Mouse (Mus musculus) MEL (cell line): ENCODE results near the gene Aldh1a7. TPM values are rescaled to one million over a fixed set of nuclear protein-coding genes. Genes with fewer than 3 reads are reported as not detected.

ENCODE experiments used
- DNase-seq: peaks from one replicate; pipeline ENCODE4 v3.0.0; 2011; ENCODE audit warnings: low read depth, low spot score
- H3K27ac ChIP-seq: 2 replicates; pipeline ENCODE4 v1.5.1; 2012; ENCODE audit warnings: low read depth, mild to moderate bottlenecking, control low read depth, low read length, moderate library complexity; ENCODE audit not compliant: control insufficient read depth
- H3K27me3 ChIP-seq, 2 experiments: fragments of 150-350 bp in 1 of 2; sonication (generic) in 1 of 2; 2 replicates each; pipeline ENCODE4 v1.6.1; 2012; ENCODE audit warnings: low read length in 2 of 2, mild to moderate bottlenecking in 2 of 2, improper control_type of control experiment in 1 of 2, moderate library complexity in 1 of 2; ENCODE audit not compliant: insufficient read depth in 2 of 2, control insufficient read depth in 1 of 2
- H3K36me3 ChIP-seq, 2 experiments: 2 replicates each; pipeline ENCODE4 v1.6.1; 2012 to 2014; ENCODE audit warnings: low read length in 2 of 2, improper control_type of control experiment in 1 of 2, inconsistent platforms in 1 of 2, mild to moderate bottlenecking in 1 of 2; ENCODE audit not compliant: insufficient read depth in 2 of 2, control insufficient read depth in 1 of 2
- H3K4me1 ChIP-seq, 2 experiments: fragments of 150-350 bp in 1 of 2; sonication (generic) in 1 of 2; 2 replicates each; pipeline ENCODE4 v1.6.1; 2012; ENCODE audit warnings: low read length in 2 of 2, improper control_type of control experiment in 1 of 2, mild to moderate bottlenecking in 1 of 2; ENCODE audit not compliant: insufficient read depth in 2 of 2, control insufficient read depth in 1 of 2
- H3K4me3 ChIP-seq, 2 experiments: fragments of 150-350 bp in 1 of 2; sonication (generic) in 1 of 2; 2 replicates each; pipeline ENCODE4 v1.5.1; 2012; ENCODE audit warnings: low read depth in 2 of 2, low read length in 2 of 2, mild to moderate bottlenecking in 2 of 2, moderate library complexity in 2 of 2, control low read depth in 1 of 2, improper control_type of control experiment in 1 of 2; ENCODE audit not compliant: control insufficient read depth in 1 of 2, insufficient read depth in 1 of 2
- H3K79me2 ChIP-seq: 2 replicates; pipeline ENCODE4 v1.6.1; 2012; ENCODE audit warnings: mild to moderate bottlenecking, low read length, moderate library complexity; ENCODE audit not compliant: control insufficient read depth, poor library complexity, insufficient read depth
- H3K9ac ChIP-seq: 2 replicates; pipeline ENCODE4 v1.6.1; 2012; ENCODE audit warnings: low read depth, mild to moderate bottlenecking, control low read depth, low read length, moderate library complexity; ENCODE audit not compliant: control insufficient read depth, poor library complexity, severe bottlenecking
- H3K9me3 ChIP-seq: fragments of 150-350 bp; sonication (generic); replicated peaks from 2 replicates; pipeline ENCODE4 v1.6.1; 2012; ENCODE audit warnings: mild to moderate bottlenecking, low read length, improper control_type of control experiment, moderate library complexity; ENCODE audit not compliant: insufficient read depth
- CHD1 ChIP-seq: IDR thresholded peaks from 2 replicates; pipeline ENCODE4 v1.6.1; 2012; ENCODE audit warnings: low read depth, mild to moderate bottlenecking, inconsistent platforms, low read length, improper control_type of control experiment
- CHD2 ChIP-seq: IDR thresholded peaks from 2 replicates; pipeline ENCODE4 v1.6.1; 2011; ENCODE audit warnings: low read length, improper control_type of control experiment
- CTCF ChIP-seq, 3 experiments: IDR thresholded peaks in 2 of 3; conservative IDR thresholded peaks in 1 of 3; 2 replicates each; pipeline ENCODE4 v1.5.1; 2011 to 2012; ENCODE audit warnings: low read length in 3 of 3, low read depth in 2 of 3, mild to moderate bottlenecking in 2 of 3, improper control_type of control experiment in 1 of 3, inconsistent platforms in 1 of 3, mixed read lengths in 1 of 3, moderate library complexity in 1 of 3; ENCODE audit not compliant: control insufficient read depth in 1 of 3, insufficient read depth in 1 of 3, poor library complexity in 1 of 3, severe bottlenecking in 1 of 3
- EP300 ChIP-seq, 2 experiments: IDR thresholded peaks; 2 replicates each; pipeline ENCODE4 v1.6.1; 2011; ENCODE audit warnings: improper control_type of control experiment in 2 of 2, low read length in 2 of 2, low read depth in 1 of 2, mild to moderate bottlenecking in 1 of 2
- GATA1 ChIP-seq: IDR thresholded peaks from 2 replicates; pipeline ENCODE4 v1.6.1; 2011; ENCODE audit warnings: low read depth, low read length, improper control_type of control experiment
- HCFC1 ChIP-seq: IDR thresholded peaks from 2 replicates; pipeline ENCODE4 v1.6.1; 2012; ENCODE audit warnings: low read depth, mild to moderate bottlenecking, inconsistent platforms, low read length, improper control_type of control experiment, moderate library complexity
- JUND ChIP-seq: IDR thresholded peaks from 2 replicates; pipeline ENCODE4 v1.6.1; 2011; ENCODE audit warnings: low read depth, mild to moderate bottlenecking, improper control_type of control experiment, low read length
- KAT2A ChIP-seq: conservative IDR thresholded peaks from 2 replicates; pipeline ENCODE4 v1.6.1; 2012; ENCODE audit warnings: low read depth, low read length, improper control_type of control experiment, inconsistent platforms
- MAFK ChIP-seq: IDR thresholded peaks from 2 replicates; pipeline ENCODE4 v1.6.1; 2011; ENCODE audit warnings: low read depth, mild to moderate bottlenecking, low read length, improper control_type of control experiment, borderline replicate concordance
- MAX ChIP-seq: IDR thresholded peaks from 2 replicates; pipeline ENCODE4 v1.6.1; 2011; ENCODE audit warnings: low read length, improper control_type of control experiment
- MAZ ChIP-seq: IDR thresholded peaks from 2 replicates; pipeline ENCODE4 v1.6.1; 2012; ENCODE audit warnings: low read depth, mild to moderate bottlenecking, inconsistent platforms, low read length, improper control_type of control experiment
- MYB ChIP-seq: IDR thresholded peaks from 2 replicates; pipeline ENCODE4 v1.6.1; 2011; ENCODE audit warnings: mild to moderate bottlenecking, low read depth, low read length, improper control_type of control experiment
- NRF1 ChIP-seq: IDR thresholded peaks from 2 replicates; pipeline ENCODE4 v1.6.1; 2014; ENCODE audit warnings: low read depth, mild to moderate bottlenecking, inconsistent platforms, low read length, improper control_type of control experiment, moderate library complexity; ENCODE audit not compliant: poor library complexity, insufficient read depth, severe bottlenecking
- POLR2AphosphoS2 ChIP-seq: IDR thresholded peaks from 2 replicates; pipeline ENCODE4 v1.6.1; 2011; ENCODE audit warnings: low read length, improper control_type of control experiment
- RAD21 ChIP-seq: IDR thresholded peaks from 2 replicates; pipeline ENCODE4 v1.6.1; 2011; ENCODE audit warnings: mild to moderate bottlenecking, low read depth, low read length, improper control_type of control experiment
- RCOR1 ChIP-seq: IDR thresholded peaks from 2 replicates; pipeline ENCODE4 v1.6.1; 2012; ENCODE audit warnings: low read depth, mild to moderate bottlenecking, inconsistent platforms, low read length, improper control_type of control experiment
- SMC3 ChIP-seq: IDR thresholded peaks from 2 replicates; pipeline ENCODE4 v1.6.1; 2011; ENCODE audit warnings: low read depth, low read length, improper control_type of control experiment
- TBP ChIP-seq: IDR thresholded peaks from 2 replicates; pipeline ENCODE4 v1.8.0; 2011; ENCODE audit warnings: low read depth, low read length, improper control_type of control experiment
- UBTF ChIP-seq: IDR thresholded peaks from 2 replicates; pipeline ENCODE4 v1.6.1; 2012; ENCODE audit warnings: low read depth, mild to moderate bottlenecking, inconsistent platforms, low read length, improper control_type of control experiment, moderate library complexity, borderline replicate concordance; ENCODE audit not compliant: insufficient read depth
- USF1 ChIP-seq: IDR thresholded peaks from 2 replicates; pipeline ENCODE4 v1.6.1; 2014; ENCODE audit warnings: low read depth, mild to moderate bottlenecking, inconsistent platforms, low read length, improper control_type of control experiment, moderate library complexity
- ZMIZ1 ChIP-seq: IDR thresholded peaks from 2 replicates; pipeline ENCODE4 v1.6.1; 2012; ENCODE audit warnings: low read depth, mild to moderate bottlenecking, inconsistent platforms, low read length, improper control_type of control experiment, moderate library complexity
- polyA plus RNA-seq, 2 experiments: library from polyadenylated mRNA; stranded (reverse) in 1 of 2; unstranded in 1 of 2; fragments of >175 nt in 1 of 2; fragments of >200 nt in 1 of 2; gene quantifications; 2 replicates each; pipeline versions ENCODE4 v1.2.1 to v1.2.4; 2012; ENCODE audit warnings: low replicate concordance in 2 of 2, low read depth in 1 of 2; ENCODE audit not compliant: insufficient read length in 2 of 2, insufficient read depth in 1 of 2, missing spikeins in 1 of 2
- total RNA-seq: library from RNA; depleted of rRNA; stranded (reverse); fragments of 300-350 nt; gene quantifications from 2 replicates; pipeline ENCODE4 v1.2.3, GENCODE M21; 2012; rRNA removed

The Aldh1a7 gene
- 0.10 TPM in 1 of 2 replicates, not detected in the other for total RNA-seq
- under 1 TPM in 1 of 2 experiments, not detected in 1; 0.03 TPM for polyA plus RNA-seq

DNA sequence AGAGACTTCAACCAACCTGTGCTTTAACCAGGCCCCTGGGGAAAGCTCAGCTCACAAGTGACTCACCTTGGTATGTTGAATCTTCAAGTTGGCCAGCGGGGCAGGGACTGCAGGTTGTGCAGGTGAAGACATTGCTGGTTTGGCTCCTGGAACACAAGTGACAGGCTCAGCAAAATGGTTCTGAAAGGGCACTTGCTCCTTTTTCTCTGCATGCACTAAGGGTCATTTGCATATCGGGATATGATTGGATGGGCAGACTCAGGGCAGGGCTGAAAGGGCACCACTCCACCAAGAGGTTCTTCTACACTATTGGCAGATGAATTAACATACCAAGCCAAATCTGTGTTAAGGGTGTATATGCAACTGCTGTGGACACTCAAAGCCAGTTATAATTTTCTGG, at the start of gene Aldh1a7:
Gene Aldh1a7, minus strand, starts transcription at position 182 of the 400 bp plus-strand sequence.
- Histone ChIP-seq H3K9me3 (no peaks in the 10 kb centered on the region), H3K27ac (no peak within 1 kb of the TSS), H3K9ac (no peak within 1 kb of the TSS), H3K27me3 (no peaks in the 10 kb centered on the region), H3K4me3 (no peak within 1 kb of the TSS), H3K4me1 (no peaks in the 10 kb centered on the region), H3K36me3 (no peaks in the 10 kb centered on the region), H3K79me2 (no peaks in the 10 kb centered on the region)
- TF ChIP-seq HCFC1 (no peak), SMC3 (no peak), POLR2AphosphoS2 (no peak), MAFK (no peak)
- TF ChIP-seq, all 39 proteins: peak for 0
- DNase-seq, result peak; percentile 56

DNA sequence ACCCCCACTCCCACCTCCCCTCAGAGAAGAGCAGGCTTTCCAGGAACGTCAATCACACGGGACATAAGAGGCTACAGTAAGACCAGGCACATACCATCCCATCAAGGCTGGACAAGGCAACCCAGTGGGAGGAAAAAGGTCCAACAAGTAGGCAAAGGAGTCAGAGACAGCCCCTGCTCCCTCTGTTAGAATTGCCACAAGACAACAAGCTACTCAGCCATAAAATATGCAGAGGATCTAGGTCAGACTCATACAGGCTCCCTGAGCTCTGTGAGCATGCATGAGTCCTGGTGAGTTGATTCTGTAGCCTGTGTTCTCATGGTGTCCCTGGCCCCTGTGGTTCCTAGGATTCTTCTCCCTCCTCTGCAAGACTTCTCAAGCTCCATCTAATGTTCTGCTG, 48.3 kb upstream of the Aldh1a7 start:
- no peaks in the 10 kb centered on the region for H3K4me1 ChIP-seq
- no peak overlapping the region for H3K27ac ChIP-seq
- H3K27me3 ChIP-seq, result peaks cover 0 to 3% of the 10 kb centered on the region in 2 experiments; a peak in 1 of 4 replicates
- no peak for DNase-seq
- H3K79me2 ChIP-seq, result no peaks in the 10 kb centered on the region
- no peaks in the 10 kb centered on the region for H3K36me3 ChIP-seq
- no peak overlapping the region for H3K4me3 ChIP-seq
- no peak overlapping the region for H3K9ac ChIP-seq
- no peaks in the 10 kb centered on the region for H3K9me3 ChIP-seq
- TF ChIP-seq CHD1, result no peak
- no peak for TF ChIP-seq JUND
- no peak for TF ChIP-seq EP300 (IDR thresholded peaks at IDR 0.05; ENCODE audit: low read depth in 1 of 2, low read length in 2 of 2)
- no peak for TF ChIP-seq UBTF
- no peak for TF ChIP-seq HCFC1
- no peak for TF ChIP-seq ZMIZ1

DNA sequence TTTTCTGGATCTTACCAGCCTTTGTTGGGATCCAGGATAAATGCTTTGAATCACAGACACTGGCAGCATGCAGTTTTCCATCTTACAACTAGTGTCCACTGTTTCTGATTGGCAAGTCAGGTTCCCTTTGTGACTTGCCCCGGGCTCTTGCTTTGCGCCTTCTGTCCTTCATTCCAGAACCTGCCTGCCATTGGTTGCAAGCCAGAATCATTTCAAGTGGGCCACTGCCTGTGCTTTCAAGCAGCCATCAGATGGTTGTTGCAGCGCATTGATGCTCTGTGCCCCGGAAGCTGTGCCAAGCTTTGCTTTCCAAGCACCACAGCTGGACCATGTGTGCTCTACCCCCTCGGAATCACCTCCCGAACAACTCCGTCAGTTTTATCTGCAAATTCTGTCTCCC, 46.6 kb upstream of the Aldh1a7 start:
- H3K27ac ChIP-seq, result no peak overlapping the region
- no peak overlapping the region for H3K9ac ChIP-seq
- no peaks in the 10 kb centered on the region for H3K79me2 ChIP-seq
- DNase-seq, result no peak
- H3K4me3 ChIP-seq, result no peak overlapping the region
- H3K36me3 ChIP-seq, result no peaks in the 10 kb centered on the region
- peaks cover 0 to 3% of the 10 kb centered on the region in 2 experiments; a peak in 1 of 4 replicates for H3K27me3 ChIP-seq
- TF ChIP-seq USF1, result no peak
- TF ChIP-seq CTCF (IDR thresholded peaks at IDR 0.05 in 2 of 3, conservative IDR thresholded peaks at IDR 0.05 in 1 of 3; ENCODE audit: control insufficient read depth in 1 of 3, insufficient read depth in 1 of 3, low read depth in 2 of 3, low read length in 3 of 3, poor library complexity in 1 of 3, severe bottlenecking in 1 of 3), result no peak
- no peak for TF ChIP-seq MAZ
- TF ChIP-seq MAX, result no peak
- no peak for TF ChIP-seq MAFK
- TF ChIP-seq RAD21, result no peak
- no peak for TF ChIP-seq MYB
- no peak for TF ChIP-seq TBP
- TF ChIP-seq CHD2, result no peak
- TF ChIP-seq NRF1, result no peak
- no peak for TF ChIP-seq GATA1
- no peak for TF ChIP-seq RCOR1
- no peak for TF ChIP-seq KAT2A
- TF ChIP-seq, all 39 proteins: peak for 0
- H3K4me1 ChIP-seq, result no peaks in the 10 kb centered on the region
- H3K9me3 ChIP-seq, result no peaks in the 10 kb centered on the region
